Comparison of ENCODE assay signal across 8 mouse cellular contexts in genomic region chr7:49303600-49304411, GRCm38 (mm10).
DNase-seq lines count a peak whose midpoint lies in the region; ATAC-seq lines count a peak whose summit lies in the region.

No protein-coding gene starts in this region.

- peaks cover 13% of the 10 kb centered on the region for H3K4me1 ChIP-seq in midbrain, embryonic 15.5 days

- H3K9ac ChIP-seq in midbrain, embryonic 15.5 days: peak overlapping the region; percentile 38; the same call in 1 of the 2 replicates

- peak; percentile 26 for DNase-seq in kidney, postnatal 10 days
- no peak for DNase-seq in kidney, postnatal 25 days
- DNase-seq in embryo, embryonic 9.5 days (ENCODE audit: extremely low spot score): peak; percentile 74
- DNase-seq in left cerebral cortex, postnatal 36 days (ENCODE audit: low spot score in 2 of 2): no peak
- no peak for DNase-seq in right cerebral cortex, postnatal 10 days (ENCODE audit: low spot score in 2 of 2)
- DNase-seq in spleen, postnatal 36 days (ENCODE audit: low spot score in 2 of 2): no peak

- peak overlapping the region; percentile 70 for H3K4me2 ChIP-seq in midbrain, embryonic 15.5 days

- peak; percentile 54 for ATAC-seq in inflammation-experienced regulatory T-cells, adult 6 months
- ATAC-seq in midbrain, embryonic 15.5 days (replicated peaks): peak; percentile 61

- no peaks in the 10 kb centered on the region for H3K9me3 ChIP-seq in midbrain, embryonic 15.5 days

- H3K27ac ChIP-seq in midbrain, embryonic 15.5 days: no peak overlapping the region

- no peaks in the 10 kb centered on the region for H3K27me3 ChIP-seq in midbrain, embryonic 15.5 days (replicated peaks)

- no peaks in the 10 kb centered on the region for H3K36me3 ChIP-seq in midbrain, embryonic 15.5 days (replicated peaks)

- peak overlapping the region; percentile 34 for H3K4me3 ChIP-seq in midbrain, embryonic 15.5 days

- 2% methylated on average over 30 of the region's 31 CpGs for whole genome bisulfite sequencing in midbrain, embryonic 15.5 days

- intact Hi-C loops in left cerebral cortex, postnatal 36 days (cut with DNase I): no loop called here

Comparison
In these comparisons a context has a peak if more than half of its experiments do, and no peak if none do; other contexts are left out.
1. DNase-seq: peak in kidney, postnatal 10 days (single experiment) and embryo, embryonic 9.5 days (single experiment); none in kidney, postnatal 25 days (0 of 2), left cerebral cortex, postnatal 36 days (0 of 2), right cerebral cortex, postnatal 10 days (0 of 2) and spleen, postnatal 36 days (0 of 2).